Mouse (Mus musculus) embryonic stem cell, embryonic (primary cell): ENCODE data around the gene Per1.

Experiments
- CTCF ChIA-PET, 4 experiments: fragments of 300-600 bp in 2 of 4; fragments of 350-600 bp in 2 of 4; sonication (Branson Sonifier 250); formaldehyde crosslinking; loops; one replicate each; lab custom pipeline; 2022; ENCODE audit warnings: inconsistent platforms in 2 of 4; lab: Charles Lee
- POLR2A ChIA-PET, 4 experiments: fragments of 300-600 bp in 2 of 4; fragments of 350-600 bp in 2 of 4; sonication (Branson Sonifier 250); formaldehyde crosslinking; loops; one replicate each; lab custom pipeline; 2022; ENCODE audit warnings: antibody characterized with exemption in 4 of 4, inconsistent platforms in 1 of 4; lab: Charles Lee

Gene Per1

GRCm38 (mm10) chr11:69071262-69071661 lies 23.8 kb upstream of the Per1 start:
- CTCF ChIA-PET = interaction anchor here in 1 of 4 experiments (1.0 kb wide), 1 partner anchor 35 kb away, joined by 3 read pairs; no protein-coding TSS in a partner anchor
- POLR2A ChIA-PET = interaction anchor here in 3 of 4 experiments (0.6 to 13.3 kb wide), 25 partner anchors 8 to 159 kb away, joined by 3 to 547 read pairs (median 13); partner anchors contain the start of genes Borcs6 (in 3 of the 3), Per1 (in 3 of the 3), 9130213A22Rik (in 2 of the 3) and Vamp2 (in 2 of the 3)

- ChIA-PET CTCF (interaction anchor here in 1 of 4 experiments (1.0 kb wide), 1 partner anchor 36 kb away, joined by 3 read pairs; no protein-coding TSS in a partner anchor), POLR2A (interaction anchor here (0.7 to 13.3 kb wide), 35 partner anchors 8 to 685 kb away, joined by 3 to 547 read pairs (median 15); partner anchors contain the start of genes 9130213A22Rik (in 3 of the 4), Borcs6 (in 3 of the 4), Hes7 (in 3 of the 4) and Per1 (in 3 of the 4))
These were observed 22.8 kb upstream of the Per1 start for GRCm38 (mm10) chr11:69072234-69072633.

GRCm38 (mm10) chr11:69072666-69073064 lies 22.4 kb upstream of the Per1 start:
- ChIA-PET CTCF (interaction anchor here in 2 of 4 experiments (0.7 to 1.3 kb wide), 3 partner anchors 14 to 48 kb away, joined by 3 to 6 read pairs (median 3); no protein-coding TSS in a partner anchor), POLR2A (interaction anchor here (0.6 to 13.3 kb wide), 146 partner anchors 8 to 943 kb away, joined by 3 to 547 read pairs (median 6); partner anchors contain the start of genes 9130213A22Rik (in 4 of the 4), Aloxe3 (in 4 of the 4), Borcs6 (in 4 of the 4) and Per1 (in 4 of the 4))

- ChIA-PET POLR2A (interaction anchor here (0.5 to 13.3 kb wide), 202 partner anchors 8 to 1241 kb away, joined by 3 to 547 read pairs (median 5); partner anchors contain the start of genes 9130213A22Rik (in 4 of the 4), Aloxe3 (in 4 of the 4), Borcs6 (in 4 of the 4) and Per1 (in 4 of the 4)), CTCF (interaction anchor here in 3 of 4 experiments (0.7 to 1.3 kb wide), 7 partner anchors 14 to 296 kb away, joined by 3 to 6 read pairs (median 3); partner anchors contain the start of genes 9130213A22Rik (in 1 of the 3) and Chd3 (in 1 of the 3))
These were observed 21.7 kb upstream of the Per1 start for GRCm38 (mm10) chr11:69073065-69073888.

- CTCF ChIA-PET = interaction anchor here in 2 of 4 experiments (1.0 to 1.2 kb wide), 2 partner anchors 18 to 38 kb away, joined by 3 to 4 read pairs; no protein-coding TSS in a partner anchor
- POLR2A ChIA-PET = interaction anchor here (0.5 to 13.3 kb wide), 186 partner anchors 7 to 1561 kb away, joined by 3 to 547 read pairs (median 5); partner anchors contain the start of genes 9130213A22Rik (in 4 of the 4), Aloxe3 (in 4 of the 4), Borcs6 (in 4 of the 4) and Per1 (in 4 of the 4)
These were observed 20.9 kb upstream of the Per1 start for GRCm38 (mm10) chr11:69073951-69074775.

GRCm38 (mm10) chr11:69074776-69075069 lies 20.3 kb upstream of the Per1 start:
- POLR2A ChIA-PET = interaction anchor here in 3 of 4 experiments (0.6 to 13.3 kb wide), 27 partner anchors 11 to 1561 kb away, joined by 3 to 547 read pairs (median 25); partner anchors contain the start of genes 9130213A22Rik (in 3 of the 3), Borcs6 (in 3 of the 3), Hes7 (in 3 of the 3) and Per1 (in 3 of the 3)
- CTCF ChIA-PET = no interaction called here

- CTCF ChIA-PET = interaction anchor here (0.6 to 1.4 kb wide), 6 partner anchors 9 to 878 kb away, joined by 3 to 7 read pairs (median 4); no protein-coding TSS in a partner anchor
- POLR2A ChIA-PET = interaction anchor here (0.6 to 13.3 kb wide), 18 partner anchors 9 to 115 kb away, joined by 3 to 547 read pairs (median 47); partner anchors contain the start of genes 9130213A22Rik (in 3 of the 4), Borcs6 (in 3 of the 4), Per1 (in 3 of the 4) and Hes7 (in 2 of the 4)
These were observed 19.1 kb upstream of the Per1 start for GRCm38 (mm10) chr11:69075764-69076479.

GRCm38 (mm10) chr11:69076572-69076971 lies 18.4 kb upstream of the Per1 start:
- POLR2A ChIA-PET = interaction anchor here in 3 of 4 experiments (1.0 to 13.3 kb wide), 13 partner anchors 10 to 47 kb away, joined by 3 to 547 read pairs (median 94); partner anchors contain the start of genes 9130213A22Rik (in 3 of the 3), Per1 (in 3 of the 3), Borcs6 (in 2 of the 3) and Hes7 (in 2 of the 3)
- CTCF ChIA-PET = interaction anchor here in 2 of 4 experiments (1.0 to 1.4 kb wide), 2 partner anchors 9 to 16 kb away, joined by 3 to 5 read pairs; no protein-coding TSS in a partner anchor

GRCm38 (mm10) chr11:69077316-69077715 lies 17.7 kb upstream of the Per1 start:
- ChIA-PET POLR2A (interaction anchor here in 3 of 4 experiments (0.7 to 13.3 kb wide), 13 partner anchors 10 to 45 kb away, joined by 3 to 547 read pairs (median 8); partner anchors contain the start of genes Per1 (in 3 of the 3), 9130213A22Rik (in 2 of the 3), Borcs6 (in 2 of the 3) and Vamp2 (in 2 of the 3)), CTCF (interaction anchor here in 1 of 4 experiments (0.8 to 0.9 kb wide), 2 partner anchors 10 to 49 kb away, joined by 3 to 4 read pairs; partner anchors contain the start of gene Aloxe3)

GRCm38 (mm10) chr11:69078041-69078440 lies 17.0 kb upstream of the Per1 start:
- CTCF ChIA-PET = interaction anchor here in 2 of 4 experiments (0.6 to 0.9 kb wide), 3 partner anchors 11 to 640 kb away, joined by 3 read pairs; no protein-coding TSS in a partner anchor
- POLR2A ChIA-PET = interaction anchor here in 3 of 4 experiments (0.7 to 13.3 kb wide), 12 partner anchors 9 to 44 kb away, joined by 3 to 547 read pairs (median 12); partner anchors contain the start of genes Per1 (in 3 of the 3), Borcs6 (in 2 of the 3), Vamp2 (in 2 of the 3) and 9130213A22Rik (in 1 of the 3)

GRCm38 (mm10) chr11:69078805-69079438 lies 16.1 kb upstream of the Per1 start:
- CTCF ChIA-PET = interaction anchor here in 3 of 4 experiments (0.6 to 1.7 kb wide), 5 partner anchors 12 to 175 kb away, joined by 3 to 6 read pairs (median 3); partner anchors contain the start of gene 9130213A22Rik (in 1 of the 3)
- POLR2A ChIA-PET = interaction anchor here in 3 of 4 experiments (0.6 to 13.3 kb wide), 24 partner anchors 7 to 935 kb away, joined by 3 to 547 read pairs (median 5); partner anchors contain the start of genes Borcs6 (in 2 of the 3), Per1 (in 2 of the 3), Vamp2 (in 2 of the 3) and 9130213A22Rik (in 1 of the 3)

- ChIA-PET POLR2A (interaction anchor here in 3 of 4 experiments (0.5 to 13.3 kb wide), 27 partner anchors 7 to 913 kb away, joined by 3 to 547 read pairs (median 4); partner anchors contain the start of genes Borcs6 (in 2 of the 3), Per1 (in 2 of the 3), Vamp2 (in 2 of the 3) and 9130213A22Rik (in 1 of the 3)), CTCF (interaction anchor here (0.6 to 2.6 kb wide), 12 partner anchors 12 to 871 kb away, joined by 3 to 9 read pairs (median 3); partner anchors contain the start of gene Borcs6 (in 1 of the 4))
These were observed 14.7 kb upstream of the Per1 start for GRCm38 (mm10) chr11:69080102-69080854.

- POLR2A ChIA-PET = interaction anchor here in 3 of 4 experiments (0.6 to 13.3 kb wide), 21 partner anchors 8 to 913 kb away, joined by 3 to 547 read pairs (median 5); partner anchors contain the start of genes Borcs6 (in 2 of the 3), Per1 (in 2 of the 3), Vamp2 (in 2 of the 3) and 9130213A22Rik (in 1 of the 3)
- CTCF ChIA-PET = interaction anchor here (0.6 to 2.6 kb wide), 10 partner anchors 11 to 91 kb away, joined by 3 to 9 read pairs (median 3); partner anchors contain the start of gene Borcs6 (in 1 of the 4)
These were observed 14.2 kb upstream of the Per1 start for GRCm38 (mm10) chr11:69080855-69081222.

- ChIA-PET POLR2A (interaction anchor here in 3 of 4 experiments (1.4 to 13.3 kb wide), 12 partner anchors 8 to 40 kb away, joined by 3 to 547 read pairs (median 14); partner anchors contain the start of genes Borcs6 (in 2 of the 3), Per1 (in 2 of the 3), Vamp2 (in 2 of the 3) and 9130213A22Rik (in 1 of the 3)), CTCF (interaction anchor here in 1 of 4 experiments (2.6 kb wide), 1 partner anchor 14 kb away, joined by 9 read pairs; no protein-coding TSS in a partner anchor)
These were observed 13.4 kb upstream of the Per1 start for GRCm38 (mm10) chr11:69081613-69082012.
